Mouse (Mus musculus) midbrain, embryonic 15.5 days (tissue): ENCODE data around the gene Arl10. TPM values are rescaled to one million over a fixed set of nuclear protein-coding genes. Genes with fewer than 3 reads are reported as not detected.

Source experiments
- microRNA-seq: library from miRNA; unstranded; fragments of <30 nt; microRNA quantifications from one replicate; pipeline ENCODE4, GENCODE M21; 2016
- polyA plus RNA-seq: library from polyadenylated mRNA; unstranded; fragments of >200 nt; fragmentation: Nextera tagmentation; extraction: Ambion mirVana; gene quantifications from 2 replicates; pipeline ENCODE4 v1.2.1, GENCODE M21; 2015

Arl10 gene
- polyA plus RNA-seq, 1 experiment from 2014 or later = 121 TPM

Small RNA genes within 50 kb of the gene (microRNA-seq; reads per million reads assigned to microRNA genes)
- not detected for gene Gm24195

Other genes starting within 250 kb of the Arl10 start
- 31.1 and 32.8 TPM in 2 replicates for gene Cplx2, start 203.7 kb upstream of the Arl10 start, polyA plus RNA-seq
- 109 and 112 TPM in 2 replicates for gene Thoc3, start 106.2 kb upstream of the Arl10 start, polyA plus RNA-seq
- 23.8 and 27.2 TPM in 2 replicates for gene Simc1, start 71.2 kb upstream of the Arl10 start, polyA plus RNA-seq
- gene 4833439L19Rik, start 9.6 kb upstream of the Arl10 start, polyA plus RNA-seq = 271 and 282 TPM in 2 replicates
- gene Nop16, start 15.1 kb downstream of the Arl10 start, polyA plus RNA-seq = 56.9 and 59.3 TPM in 2 replicates
- 229 and 232 TPM in 2 replicates for gene Higd2a, start 15.2 kb downstream of the Arl10 start, polyA plus RNA-seq
- gene Cltb, start 36.3 kb downstream of the Arl10 start, polyA plus RNA-seq = 200 and 201 TPM in 2 replicates
- gene Faf2, start 46.8 kb downstream of the Arl10 start, polyA plus RNA-seq = 64.6 and 70.2 TPM in 2 replicates
- 92.2 and 97.3 TPM in 2 replicates for gene Rnf44, start 118.9 kb downstream of the Arl10 start, polyA plus RNA-seq
- gene Cdhr2, start 126.4 kb downstream of the Arl10 start, polyA plus RNA-seq = 0.15 and 0.30 TPM in 2 replicates
- gene Gprin1, start 174.9 kb downstream of the Arl10 start, polyA plus RNA-seq = 26.0 and 32.7 TPM in 2 replicates
- gene Sncb, start 191.6 kb downstream of the Arl10 start, polyA plus RNA-seq = 56.0 and 56.4 TPM in 2 replicates
- gene Eif4e1b, start 209.0 kb downstream of the Arl10 start, polyA plus RNA-seq = not detected in 2 replicates
- 49.3 and 54.0 TPM in 2 replicates for gene Tspan17, start 214.4 kb downstream of the Arl10 start, polyA plus RNA-seq